Mouse (Mus musculus): ENCODE measurements around the gene 1300017J02Rik.
A peak's percentile ranks its signal among the peaks of the same experiment; 100 is the strongest.

1300017J02Rik gene

GRCm38 (mm10) chr9:103212654-103213420 is 92.0 kb downstream of the 1300017J02Rik start:
- no peak for DNase-seq (ENCODE audit: low spot score)

- DNase-seq (ENCODE audit: low spot score): no peak
Measured at GRCm38 (mm10) chr9:103208802-103209423, 96.0 kb downstream of the 1300017J02Rik start.

GRCm38 (mm10) chr9:103207846-103208245 is 97.0 kb downstream of the 1300017J02Rik start:
- DNase-seq (ENCODE audit: low spot score): no peak

GRCm38 (mm10) chr9:103205786-103206185 is 99.1 kb downstream of the 1300017J02Rik start:
- no peak for DNase-seq (ENCODE audit: low spot score)

GRCm38 (mm10) chr9:103201561-103202260 is 103.2 kb downstream of the 1300017J02Rik start, which contains the start of gene Srprb:
TSS of gene Srprb (minus strand) at chr9:103202137.
- peak; percentile 81 for DNase-seq (ENCODE audit: low spot score)
